Mouse (Mus musculus): ENCODE data around the gene Gm32742. TPM values are rescaled to one million over a fixed set of nuclear protein-coding genes. Genes with fewer than 3 reads are reported as not detected.

Gm32742 gene
- polyA plus RNA-seq (2012; ENCODE audit: insufficient read depth, insufficient read length, missing spikeins): not detected in 2 replicates

DNA sequence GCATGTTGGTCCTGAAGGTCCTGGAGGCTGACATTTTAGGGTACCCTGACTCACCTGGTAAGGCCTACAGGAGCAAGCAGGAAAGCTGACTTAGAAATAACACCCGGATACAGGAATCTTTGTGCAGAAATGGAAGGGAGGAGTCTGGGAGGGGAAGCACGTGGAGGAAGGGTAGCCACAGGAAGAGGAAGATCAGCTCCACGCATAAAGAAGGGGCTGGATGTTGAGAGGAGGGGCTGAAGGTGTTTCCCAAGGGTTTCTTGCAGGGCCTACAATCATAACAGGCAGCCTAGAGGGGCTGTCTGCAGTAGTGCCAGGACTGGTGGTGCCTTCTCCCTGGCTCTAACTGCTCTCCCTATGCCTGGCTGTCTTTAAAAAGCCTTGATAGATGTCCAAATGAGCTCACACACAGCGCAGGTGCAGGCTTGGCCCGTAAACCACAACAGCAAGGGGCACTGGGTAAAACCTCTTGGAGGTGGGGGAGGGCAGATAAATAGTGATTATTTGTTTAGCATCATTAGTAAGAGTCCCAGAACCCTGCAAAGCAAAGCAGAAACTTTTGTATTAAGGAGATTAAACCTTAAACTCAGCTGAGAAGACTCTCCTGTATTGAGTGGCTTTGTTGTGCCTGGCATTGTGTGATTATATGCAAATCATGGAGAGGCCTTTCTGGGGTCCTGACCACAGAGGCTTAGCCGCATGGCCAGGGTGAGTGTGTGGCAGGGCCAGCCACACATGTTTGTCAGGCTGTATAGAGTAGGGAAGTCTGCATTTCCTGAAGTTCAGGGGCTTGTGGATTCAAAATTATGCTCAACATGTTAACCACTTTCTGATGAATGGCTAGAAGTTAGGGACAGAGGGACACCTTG is at the start of gene Gm32742:
Gene Gm32742, minus strand, starts transcription at position 206 of the 869 bp plus-strand sequence.
- H3K4me3 ChIP-seq (ENCODE audit: insufficient read depth, low read length): no peak within 1 kb of the TSS
- no peaks in the 10 kb centered on the region for H3K4me1 ChIP-seq (ENCODE audit: control insufficient read depth, insufficient read depth, low read length)
- no peak within 1 kb of the TSS for H3K27ac ChIP-seq (ENCODE audit: insufficient read depth, low read depth, low read length)
- TF ChIP-seq CTCF (IDR thresholded peaks at IDR 0.05; ENCODE audit: low read depth, low read length) (no peak), POLR2A (IDR thresholded peaks at IDR 0.05; ENCODE audit: borderline replicate concordance, low read depth, low read length) (no peak)

DNA sequence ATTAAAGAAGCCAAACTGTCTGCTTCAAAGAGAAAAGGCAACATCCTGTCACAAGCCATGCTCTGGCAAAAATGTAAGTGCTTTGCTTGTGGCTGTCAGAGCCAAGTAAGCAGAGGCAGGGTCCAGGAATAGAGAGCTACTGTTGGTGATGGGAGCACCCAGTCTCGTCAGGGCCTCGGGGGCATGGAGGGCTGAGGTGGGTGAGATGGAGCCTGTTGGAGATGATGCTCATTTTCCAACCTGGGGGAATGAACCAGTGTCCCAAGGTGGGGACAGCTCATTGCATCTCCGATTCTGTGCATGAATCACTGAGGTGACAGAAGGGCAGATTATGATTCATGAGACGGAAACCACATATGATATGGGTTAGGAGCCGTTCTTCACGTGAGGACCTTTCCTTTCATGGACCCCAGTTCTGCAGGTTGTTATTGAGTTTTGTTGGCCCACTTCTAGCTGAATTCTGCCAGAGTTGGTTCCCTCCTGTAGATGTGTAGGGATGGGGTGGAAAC is 48.5 kb upstream of the Gm32742 start:
- no peak overlapping the region for H3K27ac ChIP-seq (ENCODE audit: insufficient read depth, low read depth, low read length)
- no peaks in the 10 kb centered on the region for H3K4me1 ChIP-seq (ENCODE audit: control insufficient read depth, insufficient read depth, low read length)
- TF ChIP-seq POLR2A (IDR thresholded peaks at IDR 0.05; ENCODE audit: borderline replicate concordance, low read depth, low read length) (no peak), CTCF (IDR thresholded peaks at IDR 0.05; ENCODE audit: low read depth, low read length) (no peak)
- no peak overlapping the region for H3K4me3 ChIP-seq (ENCODE audit: insufficient read depth, low read length)

DNA sequence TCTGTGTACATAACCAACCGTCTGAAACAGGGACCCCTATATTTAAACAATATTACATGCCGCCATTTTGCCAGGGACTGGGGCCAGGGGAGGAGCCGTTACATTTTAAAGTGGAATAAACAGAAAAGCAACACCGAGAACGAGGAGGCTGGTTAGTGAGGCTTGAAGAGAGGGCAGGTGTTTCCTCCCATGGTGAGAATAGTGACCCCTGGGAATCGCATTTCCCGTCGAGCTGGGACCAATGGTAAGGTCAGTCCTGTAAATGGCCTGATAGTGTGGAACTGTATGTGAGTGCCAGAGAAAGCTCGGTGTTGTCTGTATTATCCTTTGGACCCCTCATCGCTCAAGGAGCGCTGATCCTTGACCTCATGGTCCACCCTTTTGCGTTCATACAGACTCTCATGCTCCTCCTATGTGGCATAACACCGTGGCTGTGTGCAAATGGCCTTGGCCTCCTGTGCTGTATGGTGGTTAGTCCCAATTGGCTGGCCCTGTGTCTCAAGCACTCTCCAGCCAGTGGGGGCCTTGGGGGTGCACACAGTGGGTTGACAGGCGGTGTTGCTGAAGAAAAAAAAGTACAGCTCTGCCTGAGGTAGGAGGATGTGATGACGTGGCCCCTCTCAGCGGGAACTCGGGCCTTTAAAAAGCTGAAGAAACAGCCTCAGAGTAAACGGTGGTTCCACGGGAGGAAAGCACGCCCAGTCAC is 47.9 kb upstream of the Gm32742 start, which contains the start of gene Pou2af1:
Gene Pou2af1, plus strand, starts transcription at position 686 of the 706 bp plus-strand sequence.
- no peak within 1 kb of the TSS for H3K27ac ChIP-seq (ENCODE audit: insufficient read depth, low read depth, low read length)
- no peak within 1 kb of the TSS for H3K4me3 ChIP-seq (ENCODE audit: insufficient read depth, low read length)
- H3K4me1 ChIP-seq (ENCODE audit: control insufficient read depth, insufficient read depth, low read length): no peaks in the 10 kb centered on the region
- TF ChIP-seq CTCF (IDR thresholded peaks at IDR 0.05; ENCODE audit: low read depth, low read length): no peak
- TF ChIP-seq POLR2A (IDR thresholded peaks at IDR 0.05; ENCODE audit: borderline replicate concordance, low read depth, low read length): no peak

DNA sequence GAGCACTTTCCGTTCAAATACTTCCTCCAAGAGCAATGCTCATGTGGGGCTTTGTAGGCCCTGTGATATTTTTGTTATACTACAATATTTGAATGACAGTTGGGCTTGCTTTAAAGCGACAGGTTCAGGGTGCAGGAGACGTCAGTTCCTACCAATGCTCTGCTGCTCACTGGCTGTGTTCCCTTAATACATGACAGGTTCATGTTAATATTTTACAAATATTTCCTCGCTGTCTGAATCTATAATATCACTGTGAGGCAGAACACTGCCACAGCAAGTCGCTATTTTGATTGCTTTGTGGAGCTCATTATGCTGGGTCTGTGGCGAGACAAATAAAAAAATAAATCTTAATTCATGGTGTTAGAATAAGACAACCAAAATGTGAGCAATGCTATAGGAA is 45.9 kb upstream of the Gm32742 start:
- no peaks in the 10 kb centered on the region for H3K4me1 ChIP-seq (ENCODE audit: control insufficient read depth, insufficient read depth, low read length)
- H3K4me3 ChIP-seq (ENCODE audit: insufficient read depth, low read length): no peak overlapping the region
- TF ChIP-seq POLR2A (IDR thresholded peaks at IDR 0.05; ENCODE audit: borderline replicate concordance, low read depth, low read length): no peak
- TF ChIP-seq CTCF (IDR thresholded peaks at IDR 0.05; ENCODE audit: low read depth, low read length): no peak
- H3K27ac ChIP-seq (ENCODE audit: insufficient read depth, low read depth, low read length): no peak overlapping the region

DNA sequence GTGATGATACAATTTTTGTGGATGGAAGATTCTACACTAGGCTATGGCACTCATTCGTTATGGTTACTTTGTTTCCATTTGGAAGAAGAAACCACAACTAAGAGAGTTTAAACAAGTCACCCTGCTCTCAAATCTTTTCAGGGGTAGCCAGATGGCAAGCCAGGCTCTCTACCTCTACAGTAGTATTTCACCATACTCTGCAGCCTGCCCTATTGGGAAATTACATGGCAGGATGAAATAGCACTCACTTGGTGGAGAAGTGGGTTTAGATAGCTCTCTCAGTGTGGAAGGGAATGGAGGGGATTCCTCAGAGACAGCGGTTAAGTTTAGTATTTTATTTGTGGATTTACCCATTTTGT is 43.6 kb upstream of the Gm32742 start:
- no peak for TF ChIP-seq POLR2A (IDR thresholded peaks at IDR 0.05; ENCODE audit: borderline replicate concordance, low read depth, low read length)
- no peak for TF ChIP-seq CTCF (IDR thresholded peaks at IDR 0.05; ENCODE audit: low read depth, low read length)
- Histone ChIP-seq H3K4me1 (ENCODE audit: control insufficient read depth, insufficient read depth, low read length) (no peaks in the 10 kb centered on the region), H3K27ac (ENCODE audit: insufficient read depth, low read depth, low read length) (no peak overlapping the region), H3K4me3 (ENCODE audit: insufficient read depth, low read length) (no peak overlapping the region)

DNA sequence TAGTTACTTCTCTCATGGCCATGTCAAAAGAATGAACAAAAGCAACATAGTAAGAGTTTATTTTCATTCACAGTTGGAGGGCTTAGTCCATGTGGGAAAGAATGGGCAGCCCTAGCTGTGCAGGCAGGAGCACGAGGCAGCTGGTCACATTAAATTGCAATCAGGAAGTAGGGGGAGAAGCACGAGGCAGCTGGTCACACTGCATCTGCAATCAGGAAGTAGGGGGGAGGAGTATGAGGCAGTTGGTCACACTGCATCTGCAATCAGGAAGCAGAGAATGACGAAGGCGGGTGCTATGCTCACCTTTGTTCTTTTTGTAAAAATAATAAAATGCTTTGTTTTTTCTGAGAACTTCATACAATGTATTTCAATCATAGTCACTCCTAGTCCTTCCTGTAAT is 29.5 kb upstream of the Gm32742 start:
- no peak overlapping the region for H3K27ac ChIP-seq (ENCODE audit: insufficient read depth, low read depth, low read length)
- TF ChIP-seq POLR2A (IDR thresholded peaks at IDR 0.05; ENCODE audit: borderline replicate concordance, low read depth, low read length): no peak
- TF ChIP-seq CTCF (IDR thresholded peaks at IDR 0.05; ENCODE audit: low read depth, low read length): no peak
- H3K4me3 ChIP-seq (ENCODE audit: insufficient read depth, low read length): no peak overlapping the region
- H3K4me1 ChIP-seq (ENCODE audit: control insufficient read depth, insufficient read depth, low read length): no peaks in the 10 kb centered on the region

DNA sequence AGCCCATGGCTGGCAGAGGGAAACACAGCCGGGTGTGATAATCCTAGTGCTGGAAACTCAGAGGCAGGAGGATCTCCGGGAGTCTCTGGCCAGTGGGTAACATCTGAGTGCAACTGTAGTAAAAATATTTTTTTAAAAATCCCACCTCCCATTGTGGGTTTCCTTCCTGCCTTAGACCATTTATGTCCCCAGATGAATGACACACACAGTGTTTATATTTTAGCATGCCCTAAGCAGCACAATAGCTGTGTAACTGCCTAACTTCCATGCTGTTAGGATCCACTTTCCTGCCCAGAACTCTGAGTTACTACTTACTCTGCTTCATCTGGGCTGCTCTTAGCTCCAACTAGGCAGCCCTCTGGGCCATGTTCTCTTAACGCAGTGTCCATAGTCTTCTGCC is 25.3 kb upstream of the Gm32742 start:
- Histone ChIP-seq H3K4me3 (ENCODE audit: insufficient read depth, low read length) (no peak overlapping the region), H3K27ac (ENCODE audit: insufficient read depth, low read depth, low read length) (no peak overlapping the region), H3K4me1 (ENCODE audit: control insufficient read depth, insufficient read depth, low read length) (no peaks in the 10 kb centered on the region)
- TF ChIP-seq CTCF (IDR thresholded peaks at IDR 0.05; ENCODE audit: low read depth, low read length): no peak
- no peak for TF ChIP-seq POLR2A (IDR thresholded peaks at IDR 0.05; ENCODE audit: borderline replicate concordance, low read depth, low read length)

DNA sequence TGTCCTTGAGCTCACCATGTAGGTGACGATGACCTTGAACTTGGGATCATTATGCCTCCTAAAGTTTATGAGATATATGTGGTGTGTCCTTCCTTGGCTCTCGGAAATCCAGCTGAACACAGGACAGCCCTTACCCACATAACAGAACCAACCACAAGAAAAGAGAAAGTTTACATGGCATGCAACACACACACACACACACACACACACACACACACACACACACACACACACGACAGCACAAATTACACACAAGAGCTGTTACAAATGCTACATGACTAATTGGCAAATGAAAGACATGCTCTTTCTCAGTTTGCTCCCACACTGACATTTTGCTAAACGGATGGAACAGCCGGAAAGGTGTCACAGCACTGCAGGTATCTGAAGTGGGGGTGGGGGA is 20.6 kb upstream of the Gm32742 start:
- no peaks in the 10 kb centered on the region for H3K4me1 ChIP-seq (ENCODE audit: control insufficient read depth, insufficient read depth, low read length)

DNA sequence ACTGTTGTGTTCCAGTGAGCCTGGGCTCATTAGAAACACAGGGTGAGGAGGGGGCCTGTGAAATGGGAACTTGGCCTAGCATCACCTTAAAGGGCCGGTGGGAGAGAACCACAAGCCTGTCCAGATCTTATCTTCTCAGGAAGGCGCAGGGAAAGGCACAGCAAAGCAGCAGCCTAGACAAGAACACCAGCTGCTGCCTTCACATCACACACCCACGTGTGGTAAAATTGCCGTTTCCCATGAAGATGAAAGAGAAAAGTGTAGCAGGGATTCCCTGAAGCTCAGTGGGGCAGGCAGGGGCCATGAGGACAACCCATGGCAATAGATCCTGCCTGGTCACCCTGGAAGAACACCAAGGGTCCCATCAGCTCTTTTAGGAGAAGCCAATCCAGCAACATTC is 20.1 kb upstream of the Gm32742 start:
- TF ChIP-seq POLR2A (IDR thresholded peaks at IDR 0.05; ENCODE audit: borderline replicate concordance, low read depth, low read length) (no peak), CTCF (IDR thresholded peaks at IDR 0.05; ENCODE audit: low read depth, low read length) (no peak)
- no peak overlapping the region for H3K27ac ChIP-seq (ENCODE audit: insufficient read depth, low read depth, low read length)
- H3K4me3 ChIP-seq (ENCODE audit: insufficient read depth, low read length): no peak overlapping the region
- no peaks in the 10 kb centered on the region for H3K4me1 ChIP-seq (ENCODE audit: control insufficient read depth, insufficient read depth, low read length)

More for the DNA sequence above, 20.6 kb upstream of the Gm32742 start:
- no peak overlapping the region for H3K4me3 ChIP-seq (ENCODE audit: insufficient read depth, low read length)
- TF ChIP-seq CTCF (IDR thresholded peaks at IDR 0.05; ENCODE audit: low read depth, low read length) (no peak), POLR2A (IDR thresholded peaks at IDR 0.05; ENCODE audit: borderline replicate concordance, low read depth, low read length) (no peak)
- no peak overlapping the region for H3K27ac ChIP-seq (ENCODE audit: insufficient read depth, low read depth, low read length)
